Mouse (Mus musculus): ENCODE measurements at regions not wholly inside any gene's neighbourhood (a gene's known extent, or its start where the extent isn't known, plus 50 kb on each side); places are given as distances from the start of the nearest gene placed in this dataset.
"Not testable (repeated sequence)": the region's sequence is repeated elsewhere in the genome, so short reads cannot be mapped to it uniquely, and the experiment has no call there.

DNA sequence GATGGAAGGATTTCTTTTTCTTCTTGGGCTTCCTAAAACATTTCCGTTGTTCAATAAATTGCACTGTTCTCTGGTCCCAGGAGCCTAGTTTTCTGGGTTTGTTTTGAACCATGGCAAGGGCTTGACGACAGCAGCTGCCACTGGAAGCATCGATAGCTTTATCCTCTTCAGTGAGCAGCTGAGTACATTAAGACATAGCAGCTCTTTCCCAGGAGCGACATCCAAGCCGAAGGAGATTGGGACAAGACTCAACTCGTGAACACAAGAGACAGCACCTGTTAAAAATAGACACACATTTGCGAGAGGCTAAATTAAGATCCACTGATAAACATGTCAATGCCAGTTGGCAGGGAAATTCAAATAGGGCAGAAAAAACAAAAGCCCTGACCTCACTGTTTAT lies 194.7 kb upstream of the Rhobtb1 start:
- no peak for DNase-seq (ENCODE audit: low spot score in 2 of 2)

DNA sequence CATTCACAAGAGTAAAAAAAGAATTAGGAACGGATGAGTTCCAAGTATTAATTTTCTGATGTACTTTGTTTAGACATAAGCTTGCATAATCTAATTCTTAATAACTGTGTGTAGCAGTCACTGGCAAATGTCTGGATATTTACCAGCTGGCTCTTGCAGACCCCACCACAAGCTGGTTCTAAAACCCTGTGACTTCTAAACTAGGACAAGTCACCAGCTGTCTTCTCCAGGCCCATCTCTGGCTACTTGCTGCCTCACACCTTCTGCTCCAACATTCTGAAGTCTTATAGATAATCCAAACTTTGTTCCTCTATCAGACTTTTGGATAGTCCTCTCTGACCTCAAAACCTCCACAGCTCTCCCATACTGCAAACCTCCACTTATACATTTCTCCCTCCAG lies 189.9 kb upstream of the Rhobtb1 start:
- DNase-seq (ENCODE audit: low spot score in 2 of 2) = no peak

DNA sequence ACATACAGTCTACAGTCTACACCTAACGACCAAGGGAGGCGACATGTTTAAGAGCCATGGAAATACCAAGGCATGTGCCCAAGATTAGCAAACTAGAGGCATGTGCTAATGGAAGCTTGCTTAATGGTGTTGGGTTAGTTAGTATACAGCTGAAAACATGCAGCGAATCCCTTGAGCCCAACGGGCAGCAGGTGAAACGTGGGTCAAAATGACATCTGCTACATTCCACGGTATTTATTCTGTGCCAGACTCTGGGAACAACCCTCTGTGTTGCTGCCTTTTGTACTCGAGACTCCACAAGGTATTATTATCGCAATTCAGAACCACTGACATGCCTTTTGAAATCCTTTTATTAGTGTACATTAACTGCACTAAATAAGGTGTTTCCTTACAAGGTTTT lies 188.1 kb upstream of the Rhobtb1 start:
- no peak for DNase-seq (ENCODE audit: low spot score in 2 of 2)

DNA sequence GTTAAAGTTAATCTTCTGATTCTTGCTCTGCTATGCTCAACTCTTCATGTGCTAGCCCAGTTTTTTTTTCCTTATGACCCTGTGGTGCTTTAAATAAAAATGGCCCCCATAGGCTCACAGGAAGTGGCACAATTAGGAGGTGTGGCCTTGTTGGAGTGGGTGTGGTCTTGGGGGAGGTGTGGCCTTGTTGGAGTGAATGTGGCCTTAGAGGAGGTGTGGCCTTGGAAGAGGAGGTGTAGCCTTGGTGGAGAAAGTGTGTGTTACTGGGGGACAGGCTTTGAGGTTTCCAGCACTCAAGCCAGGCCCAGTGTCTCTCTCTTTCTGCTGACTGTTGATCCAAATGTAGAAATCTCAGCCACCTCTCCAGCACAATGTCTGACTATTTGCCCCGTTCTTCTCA lies 186.0 kb upstream of the Rhobtb1 start:
- DNase-seq (ENCODE audit: low spot score in 2 of 2) = no peak

DNA sequence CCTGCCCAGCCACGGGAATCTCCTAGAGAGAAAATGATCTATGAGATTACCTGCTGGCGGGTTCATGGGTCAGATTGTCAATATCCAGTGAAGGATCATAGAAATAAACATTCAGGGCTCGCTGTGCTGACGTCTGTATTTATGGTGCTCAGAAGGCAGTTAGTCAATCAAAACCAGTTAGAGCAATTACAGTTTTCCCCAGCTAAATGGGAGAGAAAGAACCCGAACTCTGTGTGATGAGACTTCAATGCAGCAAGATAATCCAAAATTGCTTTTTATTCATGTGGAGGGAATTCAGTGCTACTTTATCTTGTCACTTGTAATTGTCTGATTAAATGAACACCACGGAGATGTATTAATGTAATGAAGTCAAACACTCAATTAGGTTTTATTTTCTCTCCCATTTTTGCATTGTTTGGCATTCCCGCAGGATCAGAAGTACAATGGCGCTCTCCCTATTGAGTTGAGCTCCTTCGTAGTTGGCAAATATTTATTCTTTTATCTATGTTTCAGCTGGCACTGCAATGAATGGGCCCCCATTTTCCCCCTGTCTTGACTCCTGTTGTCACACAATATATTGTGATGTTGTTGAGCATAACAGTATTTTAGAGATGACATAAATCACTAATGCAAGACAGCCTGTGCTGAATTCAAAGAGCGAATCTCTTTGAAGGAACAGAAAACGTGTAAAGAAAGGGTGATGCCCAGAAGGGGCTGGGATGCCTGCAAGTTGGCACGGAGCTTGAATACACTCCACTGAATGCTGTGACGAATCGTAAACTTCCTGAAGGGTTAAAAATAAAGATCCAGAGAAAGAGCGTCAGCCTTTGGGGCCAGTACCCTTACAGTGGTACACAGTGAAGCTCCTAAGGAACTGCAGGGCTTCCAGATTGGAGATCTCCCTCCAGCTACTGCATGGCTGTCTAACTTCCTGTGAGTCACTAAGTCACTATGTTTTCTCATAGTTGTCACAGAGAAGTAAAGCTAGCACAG lies 183.0 kb upstream of the Rhobtb1 start:
- no peak for DNase-seq (ENCODE audit: low spot score in 2 of 2)

DNA sequence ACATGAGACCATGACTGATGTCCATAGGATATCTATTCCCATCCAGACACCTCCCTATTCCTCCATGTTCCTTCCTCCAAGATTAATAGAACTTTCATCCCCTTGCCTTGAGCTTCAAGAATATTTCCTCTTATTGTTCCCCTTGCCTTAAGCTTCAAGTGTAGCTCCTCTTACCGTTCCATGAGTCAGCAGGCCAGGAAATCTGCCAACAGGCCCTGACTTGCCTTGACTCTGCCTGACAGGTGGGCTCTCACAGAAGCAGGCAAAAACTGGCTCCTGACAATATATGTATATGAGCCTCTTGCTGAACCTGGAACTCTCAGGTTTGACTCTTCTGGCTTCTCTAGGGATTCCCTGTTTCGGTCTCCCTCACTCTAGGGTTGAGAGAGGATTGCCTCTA lies 180.7 kb upstream of the Rhobtb1 start:
- DNase-seq (ENCODE audit: low spot score in 2 of 2) = no peak

DNA sequence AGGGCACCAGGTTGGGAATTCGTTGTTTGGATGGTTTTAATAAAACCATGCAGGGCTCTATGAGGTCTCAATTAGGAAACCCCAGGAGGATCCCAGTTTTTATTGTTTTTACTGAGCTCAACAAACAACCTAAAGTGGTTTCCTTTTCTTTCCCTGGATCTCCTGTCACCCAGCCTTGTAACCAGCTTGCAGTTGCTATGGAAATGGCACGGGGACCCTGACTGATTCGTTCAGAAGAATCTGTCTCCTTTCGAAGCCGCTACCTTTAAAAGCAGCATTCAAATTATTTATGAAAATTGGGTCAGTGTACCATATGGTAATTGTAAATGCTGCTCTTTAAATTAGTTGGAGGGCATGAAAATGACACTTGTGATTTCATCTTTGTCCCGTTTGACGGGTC lies 176.5 kb upstream of the Rhobtb1 start:
- DNase-seq (ENCODE audit: low spot score in 2 of 2) = no peak

DNA sequence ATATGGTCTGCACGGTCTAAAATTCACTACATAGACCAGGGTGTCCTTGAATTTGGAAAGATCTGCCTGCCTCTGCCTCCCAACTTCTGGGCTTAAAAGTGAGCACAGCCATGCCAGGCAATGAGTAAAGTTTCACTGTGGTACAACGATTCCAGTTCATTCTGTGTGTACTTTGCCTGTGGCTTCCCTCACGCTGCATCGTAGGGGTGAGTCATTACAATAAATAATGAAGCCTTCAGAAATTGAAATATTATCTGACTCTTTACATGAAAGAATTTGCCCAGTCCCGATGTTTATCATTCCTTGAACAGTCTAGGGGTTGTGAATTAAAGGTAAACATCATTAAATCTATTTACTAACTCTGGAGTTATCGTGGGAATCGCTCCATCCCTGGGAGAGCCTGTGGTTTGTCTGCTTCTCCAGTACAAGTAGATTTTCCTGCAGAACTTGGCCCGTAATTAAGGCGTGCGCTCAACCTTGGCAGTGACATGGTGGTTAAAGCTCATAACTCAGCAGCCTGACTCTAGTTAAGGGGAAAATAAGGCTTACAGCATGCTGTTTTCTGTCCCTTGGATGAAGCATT lies 174.7 kb upstream of the Rhobtb1 start:
- DNase-seq (ENCODE audit: low spot score in 2 of 2) = no peak

DNA sequence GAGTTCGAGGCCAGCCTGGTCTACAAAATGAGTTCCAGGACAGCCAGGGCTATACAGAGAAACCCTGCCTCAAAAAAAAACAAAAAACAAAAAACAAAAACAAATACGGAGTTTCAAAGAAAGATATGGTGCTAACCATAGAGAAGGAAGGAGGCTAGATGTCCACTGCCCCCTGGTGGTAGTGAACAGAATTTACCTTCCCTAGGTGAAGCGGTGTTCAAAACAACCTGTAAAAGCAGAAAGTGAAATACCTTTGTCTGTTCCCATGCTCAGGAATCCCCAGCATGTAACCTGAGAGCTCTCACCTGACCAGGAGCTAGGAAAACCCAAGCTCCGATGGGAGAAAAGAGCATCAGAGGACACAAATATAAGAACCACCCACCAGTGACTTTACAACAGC lies 173.1 kb upstream of the Rhobtb1 start:
- peak in 1 of 2 experiments; percentile 11 for DNase-seq (ENCODE audit: low spot score in 2 of 2)

DNA sequence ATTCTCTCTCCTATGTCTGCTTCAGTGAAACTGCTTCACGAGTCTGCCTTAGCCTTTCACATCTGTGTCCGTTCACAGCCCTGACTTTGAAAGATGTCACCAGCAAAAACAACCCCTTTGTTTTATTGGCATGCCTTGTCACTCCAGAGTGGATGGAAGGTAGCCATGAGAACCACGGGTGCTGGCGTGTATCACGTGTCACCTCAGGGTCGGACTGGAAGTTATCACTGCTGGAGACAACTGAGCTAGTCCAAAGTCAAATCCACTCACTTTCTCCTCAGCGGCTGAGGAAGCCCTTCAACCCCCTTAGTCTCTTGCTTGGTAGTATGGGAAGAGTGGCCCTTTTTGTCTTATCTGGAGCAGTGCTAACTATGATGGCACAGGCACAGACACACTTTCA lies 171.3 kb upstream of the Rhobtb1 start:
- no peak for DNase-seq (ENCODE audit: low spot score in 2 of 2)

DNA sequence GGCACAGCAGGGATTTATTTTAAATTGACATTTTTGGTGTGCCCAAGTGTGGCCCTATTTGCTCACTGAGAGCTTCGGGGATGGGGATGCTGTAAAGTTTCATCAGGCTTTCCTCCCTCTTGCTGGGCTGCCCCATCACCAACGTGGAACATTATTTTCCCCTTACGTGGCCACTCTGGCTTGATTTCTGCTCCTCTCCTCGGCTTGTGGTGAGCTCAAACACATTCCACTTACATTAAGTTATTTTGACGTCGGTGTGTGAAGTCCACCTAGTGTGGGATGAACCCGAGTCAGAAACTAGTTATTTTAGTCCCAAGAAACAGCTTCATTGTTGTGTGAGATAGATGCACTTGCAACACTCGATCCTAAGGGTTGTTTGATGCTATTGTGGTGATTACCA lies 168.9 kb upstream of the Rhobtb1 start:
- no peak for DNase-seq (ENCODE audit: low spot score in 2 of 2)

DNA sequence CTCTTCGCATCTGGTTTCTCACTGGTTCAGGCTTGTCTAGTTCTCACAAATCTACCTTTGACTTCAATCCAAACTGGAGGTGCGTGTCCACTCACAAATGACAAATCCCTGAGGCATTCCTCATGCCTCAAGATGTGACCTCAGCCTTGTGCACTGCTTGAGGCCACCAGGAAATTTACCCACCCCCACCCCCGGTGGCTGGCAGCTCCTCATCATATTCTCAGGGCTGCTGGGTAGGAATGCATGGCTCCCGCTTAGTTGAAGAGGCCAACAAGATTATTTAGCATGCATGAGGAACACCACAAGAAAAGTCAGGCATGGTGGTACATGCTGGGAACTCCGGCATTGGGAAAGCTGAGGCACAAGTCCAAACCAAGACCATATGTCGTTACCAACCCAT lies 160.7 kb upstream of the Rhobtb1 start:
- DNase-seq (ENCODE audit: low spot score in 2 of 2) = no peak

DNA sequence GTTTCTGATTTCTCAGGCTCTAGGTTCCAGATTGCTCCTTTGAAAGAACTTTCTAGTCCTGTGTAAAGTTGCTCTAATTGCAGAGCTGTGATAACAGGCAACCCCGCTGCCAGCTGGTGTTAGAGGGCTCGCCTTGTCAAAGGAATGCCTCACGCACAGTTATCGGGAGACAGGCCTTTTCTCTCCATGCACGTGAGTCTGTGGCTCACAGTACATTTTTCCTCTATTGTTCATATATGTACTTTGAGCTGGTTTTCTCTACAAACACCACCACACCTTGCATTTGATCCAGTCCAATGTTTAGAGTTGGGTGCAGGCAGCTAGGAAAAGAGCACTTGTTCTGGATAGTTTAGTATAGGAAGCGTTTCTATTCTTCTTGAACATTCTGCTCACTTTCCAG lies 151.6 kb upstream of the Rhobtb1 start:
- no peak for DNase-seq (ENCODE audit: low spot score in 2 of 2)

DNA sequence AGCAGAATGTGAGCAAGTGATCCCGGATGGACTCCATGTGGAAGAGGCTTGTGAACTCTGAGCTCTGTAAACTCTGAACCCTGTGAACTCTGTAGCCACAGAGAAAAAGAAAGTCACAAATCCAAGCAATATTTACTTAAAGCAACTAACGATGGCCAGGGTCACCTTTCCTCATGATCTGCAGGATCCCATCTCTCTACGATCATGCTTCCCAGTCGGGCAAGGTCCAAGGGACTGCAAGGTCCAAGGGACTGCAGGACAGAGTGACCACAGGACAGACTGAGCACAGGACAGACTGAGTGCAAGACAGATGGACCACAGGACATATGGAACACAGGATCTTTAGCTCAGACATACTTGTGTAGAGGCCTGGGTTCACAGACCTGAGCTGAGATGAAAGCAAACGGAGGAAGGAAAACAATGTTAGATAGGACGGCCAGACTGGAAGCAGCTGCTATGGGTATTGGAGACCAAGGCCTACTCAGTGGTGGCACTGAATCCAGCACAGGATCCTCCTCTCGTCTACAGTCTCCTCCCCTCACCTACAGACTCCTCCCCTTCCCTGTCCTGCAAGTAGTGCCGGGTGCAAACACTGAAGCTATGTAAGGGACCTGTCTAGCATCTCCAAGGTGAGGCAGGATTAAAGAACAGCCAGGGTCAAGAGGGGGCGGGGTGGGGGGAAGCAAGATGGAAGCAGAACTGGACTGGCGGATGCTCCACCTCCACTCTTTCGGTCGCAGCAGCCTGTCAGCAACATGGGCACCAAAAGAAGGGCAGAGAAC lies 149.4 kb upstream of the Rhobtb1 start:
- DNase-seq (ENCODE audit: low spot score in 2 of 2) = no peak

DNA sequence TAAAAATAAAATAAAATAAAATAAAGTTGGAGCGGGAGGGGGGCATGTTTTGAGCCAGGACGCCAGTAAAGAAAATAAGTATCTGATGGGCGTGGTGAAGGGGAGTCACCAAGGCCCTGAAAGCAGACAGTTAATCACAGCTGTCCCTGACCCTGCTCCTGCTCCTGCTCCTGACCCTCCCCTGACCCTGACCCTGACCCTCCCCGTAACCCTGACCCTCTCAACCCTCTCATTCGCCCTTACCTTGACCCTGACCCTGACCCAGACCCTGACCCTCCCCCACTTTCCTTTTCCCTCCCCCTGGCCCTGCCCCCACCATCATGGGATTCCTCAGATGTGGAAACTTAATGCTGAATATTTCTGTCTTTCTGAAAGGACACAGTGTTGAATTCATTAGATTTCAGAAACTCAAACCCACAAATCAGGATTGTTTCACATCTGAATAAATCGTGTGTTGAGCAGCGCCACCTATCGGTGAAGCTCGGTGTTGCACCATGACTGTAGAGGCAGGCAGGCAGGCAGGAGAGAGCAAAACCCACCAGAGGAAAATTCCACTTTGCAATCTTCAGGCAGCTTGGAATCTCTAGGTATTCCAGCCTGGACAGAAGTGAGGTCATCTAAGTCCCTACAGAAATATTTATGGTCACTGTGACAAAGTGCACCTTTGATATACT lies 145.9 kb upstream of the Rhobtb1 start:
- peak; percentile 21 to 71 for DNase-seq (ENCODE audit: low spot score in 2 of 2)

DNA sequence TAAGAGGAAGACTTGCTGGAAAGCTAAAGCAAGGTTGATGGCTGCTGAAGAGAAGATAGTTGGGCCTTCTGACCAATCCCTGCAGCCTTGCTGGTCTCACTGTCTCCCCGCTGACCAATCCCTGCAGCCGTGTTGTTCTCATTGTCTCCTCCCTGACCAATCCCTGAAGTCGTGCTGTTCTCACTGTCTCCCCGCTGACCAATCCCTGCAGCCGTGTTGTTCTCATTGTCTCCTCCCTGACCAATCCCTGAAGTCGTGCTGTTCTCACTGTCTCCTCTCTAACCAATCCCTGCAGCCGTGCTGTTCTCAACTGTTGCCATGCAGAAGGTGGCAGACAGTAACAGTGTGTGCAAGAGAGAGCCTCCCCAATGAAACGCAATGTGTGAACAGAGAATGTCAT lies 142.6 kb upstream of the Rhobtb1 start:
- DNase-seq (ENCODE audit: low spot score in 2 of 2) = not testable (repeated sequence)

DNA sequence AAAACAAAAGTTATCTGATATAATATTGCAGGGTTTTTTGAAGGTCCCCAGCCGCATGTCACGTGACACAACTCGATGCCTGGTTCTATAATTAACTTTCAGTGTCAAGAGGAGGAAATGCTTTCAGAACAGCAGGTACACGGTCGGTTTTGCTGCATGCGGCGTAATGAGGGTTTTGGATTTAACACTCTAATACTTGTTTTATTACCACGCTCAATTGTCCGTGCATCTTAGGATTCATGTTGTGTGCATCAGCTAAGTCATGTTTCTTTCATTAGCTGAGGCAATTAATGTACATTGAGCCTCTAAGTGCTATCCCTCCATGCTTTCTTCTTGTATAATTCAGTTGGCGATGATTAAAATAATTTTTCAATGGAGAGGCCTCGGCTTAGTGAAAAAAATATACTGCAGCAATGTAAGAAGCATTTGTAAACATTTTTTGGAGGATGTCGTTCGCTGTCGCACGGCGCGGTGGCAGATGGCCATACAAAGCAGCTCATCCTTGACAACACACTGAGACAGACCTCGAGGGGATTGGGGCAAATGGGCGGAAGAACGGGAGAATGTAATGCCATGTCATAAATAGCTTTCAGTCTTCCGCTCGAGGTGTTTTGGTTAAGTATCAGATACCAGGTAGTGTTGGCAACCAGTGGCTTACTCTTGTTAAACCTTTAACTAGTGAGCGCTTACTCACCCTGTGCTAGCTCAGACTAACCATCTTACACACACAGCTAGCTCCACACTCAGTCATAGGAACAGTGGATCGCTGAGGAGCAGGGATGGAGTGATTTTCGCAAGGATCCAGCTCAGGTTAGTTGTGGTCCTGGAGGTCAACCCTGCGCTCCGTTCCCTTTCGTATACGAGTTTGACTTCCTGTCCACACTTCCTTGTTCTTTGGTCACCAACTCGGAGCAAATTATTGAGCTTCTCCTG lies 130.2 kb upstream of the Rhobtb1 start:
- no peak for DNase-seq (ENCODE audit: low spot score in 2 of 2)

DNA sequence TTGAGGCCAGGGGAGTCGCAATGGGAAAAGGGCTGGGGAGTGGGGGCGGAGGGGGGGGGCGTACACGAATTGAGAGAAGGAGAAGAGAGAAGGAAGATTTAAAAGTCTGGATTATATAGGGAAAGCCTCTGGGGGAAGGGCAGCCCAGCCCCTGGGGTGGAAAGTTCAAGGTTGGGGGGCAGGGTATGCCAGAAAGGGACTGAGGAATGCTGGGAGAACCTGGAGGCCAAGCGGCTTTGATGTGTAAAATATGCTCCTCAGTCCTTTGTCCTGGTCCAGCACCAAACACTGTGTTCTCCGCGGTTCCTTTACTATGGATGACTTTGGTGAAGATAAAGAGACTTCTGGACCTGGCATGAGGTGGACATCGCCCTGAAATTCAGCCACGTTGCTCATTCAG lies 117.8 kb upstream of the Rhobtb1 start:
- no peak for DNase-seq (ENCODE audit: low spot score in 2 of 2)

DNA sequence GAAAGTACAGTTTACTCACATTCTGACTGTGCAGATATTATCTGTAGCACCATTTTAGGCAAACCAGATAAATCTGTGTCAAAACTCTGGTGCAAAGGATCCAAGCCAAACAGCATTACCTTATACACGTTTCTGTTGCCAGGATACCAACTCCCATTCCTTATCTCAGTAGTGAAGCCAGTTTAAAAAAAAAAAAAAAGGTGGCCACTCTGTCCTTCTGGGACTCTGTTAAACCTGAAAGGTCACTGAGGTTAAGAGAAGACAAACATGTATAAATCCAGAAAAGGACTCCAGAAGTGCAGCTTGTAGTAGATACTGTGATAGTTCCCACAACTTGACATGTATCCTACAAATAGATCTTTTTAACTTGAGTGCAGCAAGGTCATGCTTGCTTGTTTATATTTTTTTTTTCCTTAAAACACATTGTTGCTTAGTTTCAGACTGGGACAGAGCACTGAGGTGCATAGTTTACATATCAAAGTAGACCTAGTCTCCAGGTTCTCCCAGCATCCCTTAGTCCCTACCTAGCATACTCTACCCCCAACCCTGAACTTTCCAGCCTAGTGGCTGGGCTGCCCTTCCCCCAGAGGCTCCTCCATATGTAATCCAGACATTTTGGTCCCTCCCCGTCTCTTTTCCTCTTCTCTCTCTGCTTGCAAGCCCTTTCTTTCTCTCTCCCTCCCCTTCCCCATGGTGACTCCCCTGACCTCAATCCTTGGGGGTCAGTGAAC lies 116.7 kb upstream of the Rhobtb1 start:
- no peak for DNase-seq (ENCODE audit: low spot score in 2 of 2)

DNA sequence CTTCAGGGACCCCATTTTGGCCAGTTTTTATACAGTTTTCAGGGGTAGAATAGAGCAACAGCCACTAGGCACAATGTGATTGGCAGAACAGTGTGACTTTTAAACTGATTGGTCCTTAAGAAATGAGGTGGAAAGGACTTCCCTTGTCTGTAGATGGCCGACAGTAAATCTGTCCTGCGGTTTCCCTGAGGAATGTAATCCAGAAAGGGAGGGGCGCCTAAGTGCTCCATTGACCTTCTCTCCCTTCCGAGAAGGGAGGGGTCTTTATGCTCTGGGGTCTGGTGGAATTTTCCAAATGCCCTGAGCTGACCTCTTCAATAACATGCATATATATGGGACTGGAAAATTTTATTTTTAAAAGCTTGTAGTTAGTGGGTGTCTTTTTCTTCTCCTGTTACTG lies 115.7 kb upstream of the Rhobtb1 start:
- DNase-seq (ENCODE audit: low spot score in 2 of 2) = not testable (repeated sequence)

Data from thymus, postnatal 10 days (tissue).